Mouse (Mus musculus): ENCODE measurements around the gene Emc1. TPM values are rescaled to one million over a fixed set of nuclear protein-coding genes. Genes with fewer than 3 reads are reported as not detected.

Emc1 gene
- polyA plus RNA-seq (2015; fragmentation: Nextera tagmentation; extraction: Ambion mirVana) = 10.6 and 13.1 TPM in 2 replicates

GRCm38 (mm10) chr4:139351931-139352711 is at the start of gene Emc1, which contains the start of the genes Mrto4 and Ubr4:
Emc1 (plus strand) TSS chr4:139352587.
Mrto4 (minus strand) TSS chr4:139352576.
Ubr4 (plus strand) TSS chr4:139352609.

GRCm38 (mm10) chr4:139310171-139310898 is 42.1 kb upstream of the Emc1 start, which contains the start of the genes Pqlc2 and Akr7a5:
Pqlc2 (minus strand) TSS chr4:139310708.
Akr7a5 (plus strand) TSS chr4:139310744.

Small RNAs within 50 kb of the gene (microRNA-seq; reads per million reads assigned to microRNA genes)
- gene Gm24245 = not detected
- not detected for gene Gm25732

Other genes with a start within 250 kb of the Emc1 start
- 455 and 505 TPM in 2 replicates for gene Minos1, start 221.5 kb upstream of the Emc1 start, polyA plus RNA-seq (2015; fragmentation: Nextera tagmentation; extraction: Ambion mirVana)
- gene Capzb, start 159.7 kb upstream of the Emc1 start, polyA plus RNA-seq (2015; fragmentation: Nextera tagmentation; extraction: Ambion mirVana) = 432 and 489 TPM in 2 replicates
- gene Pqlc2, start 41.9 kb upstream of the Emc1 start, polyA plus RNA-seq (2015; fragmentation: Nextera tagmentation; extraction: Ambion mirVana) = 8.4 and 10.2 TPM in 2 replicates
- gene Akr7a5, start 41.8 kb upstream of the Emc1 start, polyA plus RNA-seq (2015; fragmentation: Nextera tagmentation; extraction: Ambion mirVana) = 47.6 and 49.5 TPM in 2 replicates
- gene Mrto4, start within 50 bp of the Emc1 start, polyA plus RNA-seq (2015; fragmentation: Nextera tagmentation; extraction: Ambion mirVana) = 50.8 and 58.6 TPM in 2 replicates
- gene Ubr4, start within 50 bp of the Emc1 start, polyA plus RNA-seq (2015; fragmentation: Nextera tagmentation; extraction: Ambion mirVana) = 40.9 and 42.9 TPM in 2 replicates
- 3.7 and 4.3 TPM in 2 replicates for gene Iffo2, start 178.0 kb downstream of the Emc1 start, polyA plus RNA-seq (2015; fragmentation: Nextera tagmentation; extraction: Ambion mirVana)